ENCODE assay signal across 24 mouse cellular contexts in the genomic region with DNA sequence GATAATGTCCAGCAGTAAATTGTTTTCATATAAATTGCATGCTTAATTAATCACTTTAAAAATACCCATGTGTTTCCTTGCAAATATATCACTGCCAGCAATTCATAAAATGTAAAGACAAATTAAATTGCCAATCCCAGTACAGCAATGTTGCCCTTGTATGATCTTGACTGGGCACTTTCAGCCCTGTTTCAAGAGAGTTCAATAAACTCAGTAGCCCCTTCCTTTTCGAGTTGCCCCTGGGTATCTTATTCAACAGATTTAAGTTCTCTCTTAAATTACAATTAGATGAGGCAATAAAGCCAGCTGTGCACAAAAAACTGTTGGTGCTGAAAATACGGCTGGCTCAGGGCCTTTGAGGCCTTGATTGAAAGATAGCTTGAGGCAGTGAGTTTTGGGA.
A peak's percentile ranks its signal among the peaks of the same experiment; 100 is the strongest.
DNase-seq lines count a peak whose midpoint lies in the region; ATAC-seq and TF ChIP-seq lines count a peak whose summit lies in the region.
"Had no signal": no experiment of that assay in that cellular context is flagged by ENCODE, and none has a peak within 500 bp of the region (broad histone marks: within the 10 kb centered on the region; RNA-seq: fewer than 3 reads in every experiment).

No protein-coding gene starts in this region.

- no peaks in the 10 kb centered on the region for H3K4me1 ChIP-seq in midbrain, embryonic 14.5 days (ENCODE audit: control insufficient read depth, insufficient read depth, low read length)
- H3K4me1 ChIP-seq in midbrain, embryonic 13.5 days (replicated peaks) = no peaks in the 10 kb centered on the region
- H3K4me1 ChIP-seq in neural tube, embryonic 15.5 days = no peaks in the 10 kb centered on the region
- no peaks in the 10 kb centered on the region for H3K4me1 ChIP-seq in intestine, embryonic 16.5 days (ENCODE audit: control insufficient read depth, insufficient read depth, low read length)
- H3K4me1 ChIP-seq: embryonic facial prominence, embryonic 10.5 days; embryonic facial prominence, embryonic 13.5 days; forebrain, embryonic 12.5 days; forebrain, embryonic 15.5 days; hindbrain, embryonic 12.5 days had no signal

- no peak overlapping the region for H3K27ac ChIP-seq in midbrain, embryonic 14.5 days (replicated peaks; ENCODE audit: low read depth, low read length)
- H3K27ac ChIP-seq in midbrain, embryonic 13.5 days = no peak overlapping the region
- H3K27ac ChIP-seq in neural tube, embryonic 15.5 days (replicated peaks) = no peak overlapping the region
- H3K27ac ChIP-seq in intestine, embryonic 16.5 days (ENCODE audit: low read length) = no peak overlapping the region
- H3K27ac ChIP-seq: embryonic facial prominence, embryonic 10.5 days; embryonic facial prominence, embryonic 13.5 days; forebrain, embryonic 12.5 days; forebrain, embryonic 15.5 days; hindbrain, embryonic 12.5 days had no signal

- H3K36me3 ChIP-seq in midbrain, embryonic 14.5 days (ENCODE audit: control insufficient read depth, insufficient read depth, low read length) = no peaks in the 10 kb centered on the region
- no peaks in the 10 kb centered on the region for H3K36me3 ChIP-seq in midbrain, embryonic 13.5 days
- no peaks in the 10 kb centered on the region for H3K36me3 ChIP-seq in neural tube, embryonic 15.5 days
- no peaks in the 10 kb centered on the region for H3K36me3 ChIP-seq in intestine, embryonic 16.5 days (ENCODE audit: control insufficient read depth, insufficient read depth, low read length)
- H3K36me3 ChIP-seq: embryonic facial prominence, embryonic 10.5 days; embryonic facial prominence, embryonic 13.5 days; forebrain, embryonic 12.5 days; forebrain, embryonic 15.5 days; hindbrain, embryonic 12.5 days had no signal

- H3K9ac ChIP-seq in midbrain, embryonic 14.5 days (replicated peaks; ENCODE audit: low read length) = no peak overlapping the region
- no peak overlapping the region for H3K9ac ChIP-seq in midbrain, embryonic 13.5 days (replicated peaks)
- H3K9ac ChIP-seq in neural tube, embryonic 15.5 days (replicated peaks) = no peak overlapping the region
- H3K9ac ChIP-seq in intestine, embryonic 16.5 days (ENCODE audit: low read depth, low read length) = no peak overlapping the region
- H3K9ac ChIP-seq: embryonic facial prominence, embryonic 13.5 days; forebrain, embryonic 12.5 days; forebrain, embryonic 15.5 days; hindbrain, embryonic 12.5 days had no signal

- no peaks in the 10 kb centered on the region for H3K27me3 ChIP-seq in midbrain, embryonic 14.5 days (ENCODE audit: control insufficient read depth, insufficient read depth, low read length)
- H3K27me3 ChIP-seq in midbrain, embryonic 13.5 days = no peaks in the 10 kb centered on the region
- H3K27me3 ChIP-seq in neural tube, embryonic 15.5 days (replicated peaks) = no peaks in the 10 kb centered on the region
- no peaks in the 10 kb centered on the region for H3K27me3 ChIP-seq in intestine, embryonic 16.5 days (replicated peaks; ENCODE audit: control insufficient read depth, insufficient read depth, low read length)
- H3K27me3 ChIP-seq: embryonic facial prominence, embryonic 13.5 days; forebrain, embryonic 12.5 days; forebrain, embryonic 15.5 days; hindbrain, embryonic 12.5 days had no signal

- ATAC-seq in midbrain, embryonic 14.5 days (ENCODE audit: low FRiP score, low TSS enrichment) = no peak
- ATAC-seq in midbrain, embryonic 13.5 days = no peak
- peak; percentile 50; the same call in 1 of the 2 replicates for ATAC-seq in neural tube, embryonic 15.5 days (ENCODE audit: low FRiP score)
- no peak for ATAC-seq in intestine, embryonic 16.5 days
- ATAC-seq: CD4-positive, CD25-positive, alpha-beta regulatory T cell, adult 4 months; forebrain, embryonic 15.5 days; hindbrain, embryonic 16.5 days had no signal

- TF ChIP-seq CTCF in brain, embryonic 14.5 days (IDR thresholded peaks at IDR 0.05; ENCODE audit: borderline replicate concordance, extremely low read depth, insufficient read depth, insufficient read length) = no peak

- H3K4me2 ChIP-seq in midbrain, embryonic 14.5 days (ENCODE audit: low read length) = no peak overlapping the region
- H3K4me2 ChIP-seq in midbrain, embryonic 13.5 days (replicated peaks) = no peak overlapping the region
- no peak overlapping the region for H3K4me2 ChIP-seq in neural tube, embryonic 15.5 days
- no peak overlapping the region for H3K4me2 ChIP-seq in intestine, embryonic 16.5 days (ENCODE audit: low read depth, low read length)
- H3K4me2 ChIP-seq: embryonic facial prominence, embryonic 13.5 days; forebrain, embryonic 12.5 days; forebrain, embryonic 15.5 days; heart, embryonic 11.5 days; hindbrain, embryonic 12.5 days had no signal

- peak; percentile 1 for DNase-seq in midbrain, embryonic 14.5 days
- DNase-seq in brain, embryonic 14.5 days (ENCODE audit: low read depth) = peak; percentile 0
- DNase-seq in forelimb bud, embryonic 11.5 days (ENCODE audit: low read depth, low spot score) = peak; percentile 31
- DNase-seq: adrenal gland, adult 2 months; adrenal gland, postnatal 14 days; cerebellum, adult 11-12 months; cerebellum, adult 8-10 months; cerebellum, postnatal 10 days; cerebellum, postnatal 36 days; embryo, embryonic 11 days; gastrocnemius, postnatal 10 days; heart, adult 11 months had no signal

- H3K4me3 ChIP-seq in midbrain, embryonic 14.5 days (replicated peaks; ENCODE audit: low read depth, low read length) = no peak overlapping the region
- no peak overlapping the region for H3K4me3 ChIP-seq in midbrain, embryonic 13.5 days (replicated peaks)
- H3K4me3 ChIP-seq in neural tube, embryonic 15.5 days (replicated peaks) = no peak overlapping the region
- H3K4me3 ChIP-seq in intestine, embryonic 16.5 days (ENCODE audit: low read length) = no peak overlapping the region
- H3K4me3 ChIP-seq: embryonic facial prominence, embryonic 10.5 days; embryonic facial prominence, embryonic 13.5 days; erythroblast, embryonic 14.5 days; forebrain, embryonic 12.5 days; forebrain, embryonic 15.5 days; hindbrain, embryonic 12.5 days had no signal

- no peak for TF ChIP-seq POLR2A in brain, embryonic 14.5 days (IDR thresholded peaks at IDR 0.05; ENCODE audit: borderline replicate concordance, extremely low read depth, insufficient read depth, insufficient read length, poor library complexity, severe bottlenecking)

- 69% methylated on average over 2 of the region's 2 CpGs for WGBS in midbrain, embryonic 14.5 days
- WGBS in midbrain, embryonic 13.5 days = 57% methylated on average over 2 of the region's 2 CpGs
- 10% methylated on average over 2 of the region's 2 CpGs for WGBS in neural tube, embryonic 15.5 days
- WGBS in intestine, embryonic 16.5 days = 65% methylated on average over 2 of the region's 2 CpGs

- 0 out of 2 replicates have a peak, but pooled peaks cover 3% of the 10 kb centered on the region for H3K9me3 ChIP-seq in midbrain, embryonic 14.5 days (ENCODE audit: control insufficient read depth, low read length)
- no peaks in the 10 kb centered on the region for H3K9me3 ChIP-seq in midbrain, embryonic 13.5 days
- 0 out of 2 replicates have a peak, but pooled peaks cover 4% of the 10 kb centered on the region for H3K9me3 ChIP-seq in neural tube, embryonic 15.5 days (replicated peaks)
- no peaks in the 10 kb centered on the region for H3K9me3 ChIP-seq in intestine, embryonic 16.5 days (ENCODE audit: control insufficient read depth, low read length)
- H3K9me3 ChIP-seq: forebrain, embryonic 15.5 days had no signal
